Mouse (Mus musculus): Measurements from ENCODE around the gene Jag2. TPM values are rescaled to one million over a fixed set of nuclear protein-coding genes. Genes with fewer than 3 reads are reported as not detected.
A peak's percentile ranks its signal among the peaks of the same experiment; 100 is the strongest.

The Jag2 gene
- total and polyA plus RNA-seq, 2 experiments, result under 0.01 to 0.13 TPM

DNA sequence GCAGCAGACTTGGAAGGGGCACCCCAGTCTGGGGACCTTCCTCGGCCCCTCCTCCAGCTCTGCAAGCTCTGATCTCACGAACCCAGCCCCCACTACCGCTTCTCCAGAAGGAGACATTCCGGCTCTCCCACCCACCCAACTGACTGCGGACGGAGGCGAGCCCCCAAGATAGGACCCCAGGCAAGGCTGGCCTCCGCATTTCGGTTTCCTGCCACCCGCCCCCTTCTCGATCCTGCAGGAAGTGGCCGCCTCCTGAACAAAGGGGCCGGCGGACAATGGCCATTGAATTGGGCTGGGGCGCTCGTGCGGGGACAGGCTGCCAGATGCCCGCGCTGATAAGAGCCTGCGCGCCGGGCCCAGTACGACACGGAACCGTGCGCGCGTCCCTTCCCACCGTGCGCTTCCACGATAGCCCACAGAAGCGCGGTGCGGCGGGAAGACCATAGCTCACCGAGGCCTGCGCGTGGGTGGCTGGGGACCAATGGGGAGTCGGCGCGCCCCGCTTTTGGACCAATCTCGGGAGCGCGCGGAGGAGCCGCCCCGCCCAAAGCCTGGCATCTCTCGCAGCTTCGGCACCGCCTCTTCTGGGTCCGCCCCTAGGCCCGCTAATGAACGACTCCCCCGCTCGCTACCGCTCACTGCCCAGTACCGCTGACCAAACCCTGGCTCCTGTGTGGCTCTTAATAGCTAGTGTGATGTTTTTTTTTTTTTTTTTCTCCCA is 20.6 kb upstream of the Jag2 start:
- H3K27me3 ChIP-seq (ENCODE audit: control insufficient read depth, insufficient read depth, low read length), result no peaks in the 10 kb centered on the region
- peaks cover 3% of the 10 kb centered on the region for H3K4me1 ChIP-seq (ENCODE audit: control insufficient read depth, insufficient read depth, low read length)
- H3K36me3 ChIP-seq (ENCODE audit: control insufficient read depth, insufficient read depth, low read length), result no peaks in the 10 kb centered on the region
- peak overlapping the region; percentile 80 for H3K4me3 ChIP-seq (ENCODE audit: insufficient read depth, low read depth, low read length)
- WGBS, result 1% methylated on average over 58 of the region's 58 CpGs
- H3K9ac ChIP-seq (ENCODE audit: low read depth, low read length), result peak overlapping the region; percentile 76
- DNase-seq (ENCODE audit: extremely low read depth, low read depth, low spot score), result peak; percentile 53
- TF ChIP-seq CTCF (IDR thresholded peaks at IDR 0.05; ENCODE audit: low read depth, low read length) (no peak), POLR2A (IDR thresholded peaks at IDR 0.05; ENCODE audit: extremely low read depth, insufficient read depth, low read length) (no peak)
- H3K27ac ChIP-seq (replicated peaks; ENCODE audit: insufficient read depth, low read depth, low read length), result no peak overlapping the region
- H3K79me2 ChIP-seq (ENCODE audit: control insufficient read depth, insufficient read depth, low read length), result no peaks in the 10 kb centered on the region

- Histone ChIP-seq H3K27me3 (ENCODE audit: control insufficient read depth, insufficient read depth, low read length) (no peaks in the 10 kb centered on the region), H3K4me3 (ENCODE audit: insufficient read depth, low read depth, low read length) (no peak overlapping the region), H3K79me2 (ENCODE audit: control insufficient read depth, insufficient read depth, low read length) (no peaks in the 10 kb centered on the region), H3K36me3 (ENCODE audit: control insufficient read depth, insufficient read depth, low read length) (no peaks in the 10 kb centered on the region), H3K9ac (ENCODE audit: low read depth, low read length) (no peak overlapping the region), H3K27ac (replicated peaks; ENCODE audit: insufficient read depth, low read depth, low read length) (no peak overlapping the region), H3K4me1 (ENCODE audit: control insufficient read depth, insufficient read depth, low read length) (no peaks in the 10 kb centered on the region; the same call in 1 of the 2 replicates)
- WGBS, result 39% methylated on average over 4 of the region's 4 CpGs
- DNase-seq (ENCODE audit: extremely low read depth, low read depth, low spot score), result peak; percentile 16
- TF ChIP-seq CTCF (IDR thresholded peaks at IDR 0.05; ENCODE audit: low read depth, low read length) (peak; percentile 68), POLR2A (IDR thresholded peaks at IDR 0.05; ENCODE audit: extremely low read depth, insufficient read depth, low read length) (no peak)
Observed at GRCm38 (mm10) chr12:112947307-112947706, 17.7 kb upstream of the Jag2 start.

DNA sequence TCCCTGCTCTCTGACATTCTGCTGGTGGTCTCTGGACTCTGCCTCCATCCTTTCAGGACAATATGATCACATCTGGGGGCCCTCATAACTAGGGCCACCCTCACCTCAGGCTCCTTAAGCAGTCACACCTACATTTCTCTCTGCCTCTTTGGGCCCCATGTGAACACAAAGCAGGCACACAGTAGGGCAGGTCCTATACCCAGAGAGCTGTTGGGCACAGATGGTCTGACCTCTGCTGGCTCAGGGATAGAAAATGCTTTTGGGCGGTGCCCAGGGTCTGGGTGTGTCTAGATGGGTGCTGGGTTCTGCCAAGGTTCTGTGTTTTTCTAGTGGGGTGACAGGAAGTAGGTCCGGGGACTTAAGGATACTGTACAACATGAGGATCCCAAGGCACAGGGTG is 14.1 kb upstream of the Jag2 start:
- TF ChIP-seq POLR2A (IDR thresholded peaks at IDR 0.05; ENCODE audit: extremely low read depth, insufficient read depth, low read length) (no peak), CTCF (IDR thresholded peaks at IDR 0.05; ENCODE audit: low read depth, low read length) (no peak)
- H3K27me3 ChIP-seq (ENCODE audit: control insufficient read depth, insufficient read depth, low read length), result no peaks in the 10 kb centered on the region
- no peaks in the 10 kb centered on the region for H3K36me3 ChIP-seq (ENCODE audit: control insufficient read depth, insufficient read depth, low read length)
- no peak overlapping the region for H3K4me3 ChIP-seq (ENCODE audit: insufficient read depth, low read depth, low read length)
- peaks cover 7% of the 10 kb centered on the region; the same call in 1 of the 2 replicates for H3K4me1 ChIP-seq (ENCODE audit: control insufficient read depth, insufficient read depth, low read length)
- H3K79me2 ChIP-seq (ENCODE audit: control insufficient read depth, insufficient read depth, low read length), result no peaks in the 10 kb centered on the region
- H3K27ac ChIP-seq (replicated peaks; ENCODE audit: insufficient read depth, low read depth, low read length), result no peak overlapping the region
- no peak for DNase-seq (ENCODE audit: extremely low read depth, low read depth, low spot score)
- 82% methylated on average over 2 of the region's 2 CpGs for WGBS
- no peak overlapping the region for H3K9ac ChIP-seq (ENCODE audit: low read depth, low read length)

GRCm38 (mm10) chr12:112941776-112942713 is 12.5 kb upstream of the Jag2 start, which contains the start of gene Nudt14:
Gene Nudt14, minus strand, starts transcription at chr12:112942124.
- 2% methylated on average over 57 of the region's 58 CpGs for WGBS
- peak within 1 kb of the TSS; percentile 98 for H3K4me3 ChIP-seq (ENCODE audit: insufficient read depth, low read depth, low read length)
- peaks cover 7% of the 10 kb centered on the region; the same call in 1 of the 2 replicates for H3K4me1 ChIP-seq (ENCODE audit: control insufficient read depth, insufficient read depth, low read length)
- DNase-seq (ENCODE audit: extremely low read depth, low read depth, low spot score), result peak; percentile 67
- no peaks in the 10 kb centered on the region for H3K36me3 ChIP-seq (ENCODE audit: control insufficient read depth, insufficient read depth, low read length)
- H3K9ac ChIP-seq (ENCODE audit: low read depth, low read length), result peak within 1 kb of the TSS; percentile 99
- H3K79me2 ChIP-seq (ENCODE audit: control insufficient read depth, insufficient read depth, low read length), result no peaks in the 10 kb centered on the region
- H3K27me3 ChIP-seq (ENCODE audit: control insufficient read depth, insufficient read depth, low read length), result no peaks in the 10 kb centered on the region
- peak; percentile 40; the same call in 1 of the 2 replicates for TF ChIP-seq POLR2A (IDR thresholded peaks at IDR 0.05; ENCODE audit: extremely low read depth, insufficient read depth, low read length)
- TF ChIP-seq CTCF (IDR thresholded peaks at IDR 0.05; ENCODE audit: low read depth, low read length), result no peak
- peak within 1 kb of the TSS; percentile 97 for H3K27ac ChIP-seq (replicated peaks; ENCODE audit: insufficient read depth, low read depth, low read length)

- DNase-seq (ENCODE audit: extremely low read depth, low read depth, low spot score), result no peak
- 34% methylated on average over 10 of the region's 10 CpGs for WGBS
Observed at GRCm38 (mm10) chr12:112941156-112941775, 11.7 kb upstream of the Jag2 start.

More at GRCm38 (mm10) chr12:112941156-112941775, 11.7 kb upstream of the Jag2 start:
- no peak for TF ChIP-seq POLR2A (IDR thresholded peaks at IDR 0.05; ENCODE audit: extremely low read depth, insufficient read depth, low read length)
- TF ChIP-seq CTCF (IDR thresholded peaks at IDR 0.05; ENCODE audit: low read depth, low read length), result no peak
- Histone ChIP-seq H3K4me1 (ENCODE audit: control insufficient read depth, insufficient read depth, low read length) (peaks cover 7% of the 10 kb centered on the region; the same call in 1 of the 2 replicates), H3K27me3 (ENCODE audit: control insufficient read depth, insufficient read depth, low read length) (no peaks in the 10 kb centered on the region), H3K36me3 (ENCODE audit: control insufficient read depth, insufficient read depth, low read length) (no peaks in the 10 kb centered on the region), H3K79me2 (ENCODE audit: control insufficient read depth, insufficient read depth, low read length) (no peaks in the 10 kb centered on the region), H3K4me3 (ENCODE audit: insufficient read depth, low read depth, low read length) (peak overlapping the region; percentile 98), H3K27ac (replicated peaks; ENCODE audit: insufficient read depth, low read depth, low read length) (peak overlapping the region; percentile 20), H3K9ac (ENCODE audit: low read depth, low read length) (peak overlapping the region; percentile 33)
